Mouse (Mus musculus): ENCODE measurements at regions not wholly inside any gene's neighbourhood (a gene's known extent, or its start where the extent isn't known, plus 50 kb on each side); places are given as distances from the start of the nearest gene placed in this dataset.

- Histone ChIP-seq H3K27me3 (no peaks in the 10 kb centered on the region), H3K4me2 (peak overlapping the region; percentile 21; the same call in 1 of the 2 replicates), H3K9me3 (no peaks in the 10 kb centered on the region), H3K27ac (no peak overlapping the region), H3K4me1 (replicated peaks) (peaks cover 13% of the 10 kb centered on the region), H3K4me3 (no peak overlapping the region), H3K9ac (no peak overlapping the region), H3K36me3 (no peaks in the 10 kb centered on the region)
- ATAC-seq (ENCODE audit: low FRiP score): peak; percentile 77
- WGBS: 35% methylated on average over 10 of the region's 10 CpGs
Measured at GRCm38 (mm10) chr15:67244908-67245657, 744.4 kb upstream of the Lrrc6 start.

- H3K36me3 ChIP-seq: no peaks in the 10 kb centered on the region
- no peaks in the 10 kb centered on the region for H3K9me3 ChIP-seq
- no peaks in the 10 kb centered on the region for H3K27me3 ChIP-seq
- no peaks in the 10 kb centered on the region for H3K4me1 ChIP-seq (replicated peaks)
- H3K27ac ChIP-seq: no peak overlapping the region
- H3K4me3 ChIP-seq: no peak overlapping the region
- no peak overlapping the region for H3K4me2 ChIP-seq
- WGBS: 90% methylated on average over 5 of the region's 5 CpGs
- H3K9ac ChIP-seq: no peak overlapping the region
- ATAC-seq (ENCODE audit: low FRiP score): no peak
Measured at GRCm38 (mm10) chr15:67235107-67235785, 734.5 kb upstream of the Lrrc6 start.

GRCm38 (mm10) chr15:67229359-67229758, 728.6 kb upstream of the Lrrc6 start:
- H3K36me3 ChIP-seq: no peaks in the 10 kb centered on the region
- H3K4me1 ChIP-seq (replicated peaks): no peaks in the 10 kb centered on the region
- no peak overlapping the region for H3K4me3 ChIP-seq
- ATAC-seq (ENCODE audit: low FRiP score): no peak
- no peaks in the 10 kb centered on the region for H3K27me3 ChIP-seq
- no peak overlapping the region for H3K4me2 ChIP-seq
- no peaks in the 10 kb centered on the region for H3K9me3 ChIP-seq
- WGBS: 66% methylated on average over 5 of the region's 5 CpGs
- H3K9ac ChIP-seq: no peak overlapping the region
- no peak overlapping the region for H3K27ac ChIP-seq

- Histone ChIP-seq H3K4me1 (replicated peaks) (no peaks in the 10 kb centered on the region), H3K36me3 (no peaks in the 10 kb centered on the region), H3K9me3 (no peaks in the 10 kb centered on the region), H3K9ac (no peak overlapping the region), H3K27ac (no peak overlapping the region), H3K27me3 (no peaks in the 10 kb centered on the region), H3K4me2 (no peak overlapping the region), H3K4me3 (no peak overlapping the region)
- 94% methylated on average over 2 of the region's 2 CpGs for WGBS
- ATAC-seq (ENCODE audit: low FRiP score): no peak
Measured at GRCm38 (mm10) chr15:67228633-67229032, 727.9 kb upstream of the Lrrc6 start.

GRCm38 (mm10) chr15:67227456-67228164, 726.9 kb upstream of the Lrrc6 start:
- 84% methylated on average over 7 of the region's 7 CpGs for WGBS

GRCm38 (mm10) chr15:67226900-67227299, 726.2 kb upstream of the Lrrc6 start:
- no peak overlapping the region for H3K9ac ChIP-seq
- H3K4me3 ChIP-seq: no peak overlapping the region
- no peak overlapping the region for H3K4me2 ChIP-seq
- H3K27me3 ChIP-seq: no peaks in the 10 kb centered on the region
- H3K4me1 ChIP-seq (replicated peaks): no peaks in the 10 kb centered on the region
- WGBS: 85% methylated on average over 9 of the region's 9 CpGs
- no peaks in the 10 kb centered on the region for H3K9me3 ChIP-seq
- no peak overlapping the region for H3K27ac ChIP-seq
- no peaks in the 10 kb centered on the region for H3K36me3 ChIP-seq
- ATAC-seq (ENCODE audit: low FRiP score): no peak

More at GRCm38 (mm10) chr15:67227456-67228164, 726.9 kb upstream of the Lrrc6 start:
- Histone ChIP-seq H3K27me3 (no peaks in the 10 kb centered on the region), H3K9me3 (no peaks in the 10 kb centered on the region), H3K9ac (no peak overlapping the region), H3K4me1 (replicated peaks) (no peaks in the 10 kb centered on the region), H3K27ac (no peak overlapping the region), H3K36me3 (no peaks in the 10 kb centered on the region), H3K4me2 (no peak overlapping the region), H3K4me3 (no peak overlapping the region)
- no peak for ATAC-seq (ENCODE audit: low FRiP score)
